Mouse (Mus musculus) embryonic fibroblast, embryonic 13.5 days (primary cell): ENCODE data around the gene Milr1. TPM values are rescaled to one million over a fixed set of nuclear protein-coding genes. Genes with fewer than 3 reads are reported as not detected.
"Not testable (repeated sequence)": the region's sequence is repeated elsewhere in the genome, so short reads cannot be mapped to it uniquely, and the experiment has no call there.

Source experiments
- H3K27ac ChIP-seq: 2 replicates; pipeline ENCODE4 v1.5.1; 2012; ENCODE audit warnings: low read length, control low read depth, inconsistent platforms; ENCODE audit not compliant: insufficient read depth
- H3K4me1 ChIP-seq: 2 replicates; pipeline ENCODE4 v1.6.1; 2011; ENCODE audit warnings: low read length; ENCODE audit not compliant: control insufficient read depth, insufficient read depth
- H3K4me3 ChIP-seq: 2 replicates; pipeline ENCODE4 v1.5.1; 2011; ENCODE audit warnings: mild to moderate bottlenecking, control low read depth, low read length; ENCODE audit not compliant: insufficient read depth
- CTCF ChIP-seq: IDR thresholded peaks from 2 replicates; pipeline ENCODE4 v1.5.1; 2011; ENCODE audit warnings: mild to moderate bottlenecking, control low read depth, low read length, moderate library complexity, borderline replicate concordance; ENCODE audit not compliant: insufficient read depth
- POLR2A ChIP-seq: IDR thresholded peaks from 2 replicates; pipeline ENCODE4 v1.6.1; 2011; ENCODE audit warnings: low read depth, mild to moderate bottlenecking, control low read depth, low read length, moderate library complexity
- polyA plus RNA-seq: library from polyadenylated mRNA; stranded (reverse); fragments of >200 nt; gene quantifications from 2 replicates; pipeline ENCODE4 v1.2.4, GENCODE M21; 2011; ENCODE audit warnings: low read depth; ENCODE audit not compliant: missing spikeins, insufficient read length

The Milr1 gene
- polyA plus RNA-seq, 1 experiment = 1.4 TPM

DNA sequence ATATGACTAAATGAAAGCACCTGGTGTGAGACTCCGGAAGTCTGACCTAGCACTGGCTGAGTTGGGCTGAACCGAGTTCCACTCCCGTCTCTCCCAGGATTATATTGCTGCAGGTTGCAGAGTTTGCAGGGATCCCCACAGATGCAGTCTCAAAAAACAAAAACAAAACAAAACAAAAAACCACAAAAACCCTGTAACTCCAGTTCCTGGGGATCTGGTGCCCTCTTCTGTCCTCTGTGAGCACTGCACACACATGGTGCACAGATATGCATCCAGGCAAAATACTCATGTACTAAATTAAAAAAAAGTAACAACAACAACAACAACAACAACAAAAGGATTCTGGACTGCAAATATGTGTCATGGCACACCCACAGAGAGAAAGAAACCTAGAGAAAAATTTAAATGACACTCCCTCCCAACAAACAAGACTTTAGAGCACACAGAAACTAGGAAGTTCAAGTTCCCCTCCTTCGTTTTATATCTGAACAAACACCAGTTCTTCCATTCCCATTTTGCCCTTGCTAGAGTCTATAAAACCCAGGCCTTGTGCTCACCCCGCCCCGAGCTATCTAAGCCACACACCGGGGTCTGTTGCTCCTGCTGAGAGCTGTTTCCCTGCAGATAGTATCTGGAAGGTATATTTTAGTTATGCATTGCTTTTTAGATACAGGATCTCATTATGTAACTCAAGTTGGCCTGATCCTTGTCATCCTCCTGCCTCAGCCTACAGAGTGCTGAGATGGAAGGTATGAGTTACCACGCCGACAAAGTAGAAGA, 19.4 kb downstream of the Milr1 start:
- no peaks in the 10 kb centered on the region for H3K4me1 ChIP-seq
- TF ChIP-seq CTCF (no peak), POLR2A (no peak)
- no peak overlapping the region for H3K27ac ChIP-seq
- H3K4me3 ChIP-seq = no peak overlapping the region

DNA sequence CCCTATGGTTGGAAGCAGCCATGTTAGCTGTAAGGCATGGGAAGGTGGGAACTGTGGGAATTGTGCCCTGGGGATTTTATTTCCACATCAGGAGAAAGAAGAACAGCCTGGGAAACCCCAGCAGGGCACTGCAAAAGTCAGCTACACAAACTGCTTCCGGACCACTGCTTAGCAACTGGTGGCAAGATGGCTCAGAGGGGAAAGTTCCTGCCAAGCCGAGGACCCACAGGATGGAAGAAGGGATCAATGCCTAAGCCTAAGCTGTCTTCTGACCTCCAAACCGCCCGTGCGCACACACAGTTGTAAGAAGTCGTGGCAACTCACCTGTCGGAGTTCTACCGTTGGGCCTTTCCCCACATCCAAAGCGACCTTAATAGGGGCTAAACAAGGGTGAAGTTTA, 22.0 kb downstream of the Milr1 start:
- Histone ChIP-seq H3K4me1 (no peaks in the 10 kb centered on the region), H3K27ac (no peak overlapping the region), H3K4me3 (no peak overlapping the region)
- no peak for TF ChIP-seq CTCF
- no peak for TF ChIP-seq POLR2A

- H3K4me1 ChIP-seq = no peaks in the 10 kb centered on the region
- no peak for TF ChIP-seq POLR2A
- TF ChIP-seq CTCF = no peak
- H3K4me3 ChIP-seq = no peak overlapping the region
- H3K27ac ChIP-seq = no peak overlapping the region
Observed at GRCm38 (mm10) chr11:106776960-106777359, 25.9 kb downstream of the Milr1 start.

DNA sequence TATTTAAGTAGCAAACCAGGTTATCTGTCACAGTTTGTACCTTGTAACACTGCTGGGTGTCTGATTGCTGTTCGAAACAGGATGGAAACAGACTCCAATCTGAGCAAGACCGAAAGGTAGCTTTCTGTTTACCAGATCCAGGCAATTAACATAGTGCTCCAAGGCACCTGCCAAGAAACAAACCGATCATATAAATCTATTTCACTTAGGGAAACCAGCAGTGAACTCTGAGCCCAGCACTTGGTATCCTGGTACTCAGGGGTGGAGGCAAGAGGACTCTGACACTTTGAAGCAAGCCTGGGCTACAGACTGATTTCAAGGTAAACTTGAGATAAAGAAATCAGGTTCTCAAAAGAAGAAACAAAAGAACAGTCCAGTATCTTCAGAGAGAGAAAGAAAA, 26.4 kb downstream of the Milr1 start:
- H3K4me1 ChIP-seq = no peaks in the 10 kb centered on the region
- TF ChIP-seq CTCF (no peak), POLR2A (no peak)
- no peak overlapping the region for H3K27ac ChIP-seq
- no peak overlapping the region for H3K4me3 ChIP-seq

- TF ChIP-seq CTCF (no peak), POLR2A (no peak)
- no peak overlapping the region for H3K4me3 ChIP-seq
Observed at GRCm38 (mm10) chr11:106778132-106778531, 27.1 kb downstream of the Milr1 start.

DNA sequence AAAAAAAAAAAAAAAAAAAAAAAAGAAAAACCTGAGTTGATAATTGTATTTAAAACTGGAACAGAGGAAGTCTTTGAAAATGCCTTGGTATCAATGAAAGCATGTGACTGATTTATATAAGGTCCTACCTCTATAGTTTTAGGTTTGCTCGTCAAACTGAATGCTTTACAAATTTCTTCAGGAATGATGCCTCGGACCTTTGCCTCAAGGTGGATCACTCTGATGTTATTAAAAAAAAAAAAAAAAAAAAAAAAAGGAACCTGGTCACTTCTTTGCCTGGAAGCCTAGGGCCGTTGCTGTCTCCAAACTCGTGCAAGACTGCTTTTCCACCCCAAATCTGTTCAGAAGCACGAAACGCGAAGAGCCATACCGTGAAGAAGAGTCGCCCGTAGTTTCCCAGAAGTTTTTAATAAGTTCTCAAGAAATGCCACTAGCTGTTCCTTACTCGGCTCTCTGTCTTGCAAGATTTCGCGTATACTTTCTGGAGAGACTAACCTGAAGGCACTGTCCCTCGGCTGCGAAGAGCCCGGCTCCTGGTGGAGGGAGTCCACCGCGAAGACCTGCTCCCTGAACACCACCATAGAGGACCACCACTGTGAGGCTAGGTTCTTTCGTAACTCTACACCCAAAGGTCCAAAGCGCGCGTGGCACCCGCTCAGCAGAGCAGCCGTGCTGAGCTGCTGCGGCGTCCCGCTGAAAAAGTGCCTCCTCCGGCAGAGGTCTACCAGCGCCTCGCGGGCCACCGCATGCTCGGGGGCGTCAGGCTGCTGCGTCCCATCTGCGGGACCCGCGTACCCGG, 27.8 kb downstream of the Milr1 start:
- TF ChIP-seq CTCF = no peak
- no peak for TF ChIP-seq POLR2A
- Histone ChIP-seq H3K27ac (peak overlapping the region; percentile 60), H3K4me1 (0 out of 2 replicates have a peak, but pooled peaks cover 2% of the 10 kb centered on the region), H3K4me3 (peak overlapping the region; percentile 69)

More at GRCm38 (mm10) chr11:106778132-106778531, 27.1 kb downstream of the Milr1 start:
- no peak overlapping the region for H3K27ac ChIP-seq
- H3K4me1 ChIP-seq = 0 out of 2 replicates have a peak, but pooled peaks cover 2% of the 10 kb centered on the region

DNA sequence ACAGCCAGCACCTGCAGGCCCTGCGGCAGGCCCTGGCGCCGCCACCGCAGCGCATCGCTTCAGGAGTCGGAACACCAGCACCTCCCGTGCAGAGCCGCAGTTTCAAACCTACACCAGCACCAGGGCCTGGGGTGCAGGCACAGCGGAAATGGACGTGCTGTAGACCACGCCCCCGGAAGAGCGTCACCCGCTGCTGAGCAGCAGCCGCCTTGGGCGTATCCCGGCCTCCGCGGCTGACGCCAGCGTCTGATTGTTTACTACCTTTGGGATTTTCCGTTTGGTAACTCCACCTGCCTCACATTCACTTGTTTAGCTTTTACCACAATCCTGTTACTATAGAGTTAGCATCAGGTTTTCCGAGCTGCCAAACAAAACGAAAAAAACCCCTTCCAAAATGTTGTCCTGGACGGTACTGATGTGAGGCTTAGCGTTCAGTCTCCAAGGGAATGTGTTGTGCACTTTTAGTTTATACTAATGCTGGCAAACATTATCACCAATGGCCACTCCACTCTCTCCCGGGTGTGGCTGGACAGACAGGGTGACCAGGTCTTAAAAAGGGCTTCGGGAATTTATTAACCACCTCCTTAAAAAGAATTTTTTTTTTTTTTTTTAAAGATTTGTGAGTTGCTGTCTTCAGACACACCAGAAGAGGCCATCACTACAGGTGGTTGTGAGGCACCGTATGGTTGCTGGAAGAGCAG, 28.5 kb downstream of the Milr1 start, which contains the start of gene Polg2:
Polg2 (minus strand) TSS at position 150 of the 701 bp plus-strand sequence.
- 0 out of 2 replicates have a peak, but pooled peaks cover 2% of the 10 kb centered on the region for H3K4me1 ChIP-seq
- H3K4me3 ChIP-seq = peak within 1 kb of the TSS; percentile 69
- TF ChIP-seq CTCF (no peak), POLR2A (peak; percentile 91)
- peak within 1 kb of the TSS; percentile 60 for H3K27ac ChIP-seq

- Histone ChIP-seq H3K27ac (no peak overlapping the region), H3K4me3 (no peak overlapping the region), H3K4me1 (0 out of 2 replicates have a peak, but pooled peaks cover 2% of the 10 kb centered on the region)
- no peak for TF ChIP-seq POLR2A
- no peak for TF ChIP-seq CTCF
Observed at GRCm38 (mm10) chr11:106780089-106780425, 29.0 kb downstream of the Milr1 start.

DNA sequence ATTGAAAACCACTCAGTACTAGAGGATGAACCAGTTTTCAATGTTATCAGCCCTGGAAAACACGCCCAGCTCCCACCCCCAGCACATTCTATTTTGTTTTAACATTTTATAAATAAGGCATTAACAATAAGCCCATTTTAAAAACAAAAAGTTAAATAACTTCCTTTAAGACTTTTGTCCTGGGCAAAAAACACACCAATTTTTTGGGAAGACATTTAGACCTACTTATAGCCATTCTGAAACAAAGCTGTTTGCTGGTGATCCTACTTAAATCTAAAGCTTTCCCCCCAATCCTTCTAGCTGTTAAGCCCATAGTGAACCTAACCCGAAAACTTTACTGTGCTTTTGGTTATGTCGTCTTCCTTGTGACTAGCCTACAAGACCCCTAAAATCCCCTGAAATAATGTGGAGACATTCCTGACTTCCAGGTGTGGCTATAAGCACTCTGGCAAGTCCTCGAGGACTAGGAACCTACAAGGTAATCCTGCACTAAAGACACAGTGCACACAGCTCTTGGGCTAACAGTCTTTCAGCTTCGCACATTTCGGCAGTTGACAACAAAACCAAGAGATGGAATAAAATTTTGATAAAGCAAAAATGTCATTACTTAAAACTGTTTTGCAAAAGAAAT, 29.7 kb downstream of the Milr1 start:
- no peak overlapping the region for H3K27ac ChIP-seq
- H3K4me1 ChIP-seq = 0 out of 2 replicates have a peak, but pooled peaks cover 2% of the 10 kb centered on the region
- no peak for TF ChIP-seq CTCF
- TF ChIP-seq POLR2A = no peak
- H3K4me3 ChIP-seq = no peak overlapping the region

DNA sequence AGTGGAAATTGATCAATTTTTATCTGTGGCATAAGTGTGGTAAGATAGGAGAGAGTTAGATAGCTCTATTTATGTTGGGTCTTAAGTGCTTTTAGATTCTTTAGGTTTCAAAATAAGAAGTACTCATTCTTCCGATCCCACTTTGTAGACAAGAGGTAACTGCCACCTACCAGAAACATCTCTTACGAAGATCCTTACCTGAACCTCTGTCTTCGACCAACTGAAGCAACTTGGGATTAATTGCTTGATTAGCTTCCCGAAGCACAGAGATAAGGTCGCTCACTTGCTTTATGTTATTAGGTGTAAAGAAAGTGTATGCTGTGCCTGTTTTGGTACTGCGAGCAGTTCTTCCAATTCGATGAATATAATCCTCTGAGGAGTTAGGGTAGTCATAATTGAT, 31.2 kb downstream of the Milr1 start:
- H3K4me3 ChIP-seq = not testable (repeated sequence)

More for the DNA sequence above, 31.2 kb downstream of the Milr1 start:
- not testable (repeated sequence) for H3K27ac ChIP-seq, H3K4me1 ChIP-seq
